Mouse (Mus musculus) erythroblast, adult 5-6 weeks (primary cell): ENCODE measurements around the gene Dlg4. TPM values are rescaled to one million over a fixed set of nuclear protein-coding genes. Genes with fewer than 3 reads are reported as not detected.
"Not testable (repeated sequence)": the region's sequence is repeated elsewhere in the genome, so short reads cannot be mapped to it uniquely, and the experiment has no call there.

Source experiments
- ATAC-seq: replicated peaks from 2 replicates; pipeline ENCODE4 v1.8.0; 2016; ENCODE audit warnings: moderate number of reproducible peaks, mild to moderate bottlenecking, moderate TSS enrichment, inconsistent platforms; ENCODE audit not compliant: poor library complexity, low FRiP score, severe bottlenecking
- total RNA-seq, 2 experiments: library from RNA; stranded (forward) in 1 of 2; stranded (reverse) in 1 of 2; fragments of 150-400 nt in 1 of 2; fragments of 200-764, 138-1000 nt in 1 of 2; gene quantifications; 2 replicates each; pipeline versions ENCODE4 v1.2.3 to v1.2.4; 2015 to 2017; ENCODE audit warnings: low replicate concordance in 2 of 2

The Dlg4 gene
- total RNA-seq, 2 experiments from 2014 or later, result 0.17 TPM; not detected in 1

GRCm38 (mm10) chr11:70040184-70040583 is 23.4 kb downstream of the Dlg4 start:
- no peak for ATAC-seq

GRCm38 (mm10) chr11:70042309-70043085 is 25.8 kb downstream of the Dlg4 start:
- ATAC-seq, result no peak

DNA sequence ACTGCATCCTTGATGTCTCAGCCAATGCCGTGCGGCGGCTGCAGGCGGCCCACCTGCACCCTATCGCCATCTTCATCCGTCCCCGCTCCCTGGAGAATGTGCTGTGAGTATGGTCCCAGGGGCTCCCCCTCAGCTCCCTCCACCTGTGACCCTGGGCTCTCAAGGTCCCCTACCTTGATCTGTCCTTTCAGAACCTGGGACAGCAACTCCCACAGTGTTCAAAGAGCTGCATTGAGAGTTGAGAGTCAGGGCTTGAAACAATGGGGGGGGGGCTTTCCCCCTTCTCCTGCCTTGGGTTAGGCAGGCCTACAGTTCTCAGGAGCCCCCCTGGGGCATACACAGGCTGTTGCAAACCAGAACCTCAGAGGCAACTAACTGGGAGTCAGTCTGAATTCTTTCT is 26.9 kb downstream of the Dlg4 start:
- no peak for ATAC-seq

- ATAC-seq, result no peak
These were observed 28.7 kb downstream of the Dlg4 start for GRCm38 (mm10) chr11:70045435-70045834.

DNA sequence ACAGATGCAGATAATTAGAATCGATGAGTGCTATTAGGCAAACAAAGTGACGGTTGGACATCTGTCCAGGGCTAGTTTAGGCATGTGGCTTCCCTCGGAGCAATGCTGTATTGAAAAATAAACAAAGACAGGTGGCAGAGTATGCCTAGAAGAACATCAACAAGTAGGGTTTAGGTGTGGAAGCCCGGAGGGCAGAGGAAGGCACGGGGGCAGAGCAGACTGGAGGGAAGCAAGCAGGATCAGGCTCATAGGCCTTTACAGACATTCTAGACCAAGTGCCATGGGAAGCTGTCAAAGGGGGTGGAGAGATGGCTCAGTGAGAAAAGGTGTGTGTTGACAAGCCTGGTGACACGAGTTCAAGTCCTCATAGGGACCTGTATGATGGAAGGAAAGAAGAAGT is 32.6 kb downstream of the Dlg4 start:
- no peak for ATAC-seq

DNA sequence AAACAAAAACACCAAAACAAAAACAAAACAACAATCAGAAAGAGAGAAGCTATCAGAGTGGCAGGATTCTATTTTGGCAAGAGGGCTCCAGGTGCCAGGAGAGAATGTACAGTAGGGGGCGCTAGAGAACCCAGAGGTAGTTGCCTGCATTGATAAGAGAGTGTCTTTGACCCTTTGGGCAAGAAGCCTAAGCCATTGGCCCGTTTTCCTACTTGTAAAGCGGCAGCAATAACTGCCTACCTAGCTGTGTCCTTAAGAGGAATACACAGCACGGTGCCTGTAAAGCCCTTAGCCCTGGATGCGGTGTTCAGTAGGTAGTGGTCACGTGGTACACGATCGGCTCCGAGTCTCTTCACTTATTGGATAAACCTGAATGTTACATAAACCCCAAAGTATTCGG is 33.1 kb downstream of the Dlg4 start:
- no peak for ATAC-seq

DNA sequence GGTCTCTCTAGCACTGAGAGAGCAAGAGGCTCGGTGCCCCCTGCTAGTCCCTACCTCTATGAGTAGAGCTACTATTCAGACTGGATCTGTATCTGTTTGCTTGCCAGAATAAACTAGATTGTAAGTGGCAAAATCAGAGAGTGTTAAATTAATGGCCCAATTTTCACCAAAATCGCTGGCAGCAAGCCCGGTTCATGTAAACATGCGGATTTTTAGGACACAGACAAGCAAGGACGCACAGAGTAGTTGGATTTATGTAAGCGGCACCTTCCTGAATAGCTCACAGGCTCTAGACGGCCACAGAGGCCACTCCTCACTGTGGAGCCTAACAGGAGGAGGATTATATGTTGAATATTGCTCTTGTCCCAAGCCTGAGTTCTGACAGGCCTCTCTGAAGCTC is 36.4 kb downstream of the Dlg4 start:
- no peak for ATAC-seq

- ATAC-seq, result no peak
These were observed 37.3 kb downstream of the Dlg4 start, which contains the start of gene Asgr1 for GRCm38 (mm10) chr11:70053898-70054570. Asgr1 (plus strand) TSS chr11:70054085.

DNA sequence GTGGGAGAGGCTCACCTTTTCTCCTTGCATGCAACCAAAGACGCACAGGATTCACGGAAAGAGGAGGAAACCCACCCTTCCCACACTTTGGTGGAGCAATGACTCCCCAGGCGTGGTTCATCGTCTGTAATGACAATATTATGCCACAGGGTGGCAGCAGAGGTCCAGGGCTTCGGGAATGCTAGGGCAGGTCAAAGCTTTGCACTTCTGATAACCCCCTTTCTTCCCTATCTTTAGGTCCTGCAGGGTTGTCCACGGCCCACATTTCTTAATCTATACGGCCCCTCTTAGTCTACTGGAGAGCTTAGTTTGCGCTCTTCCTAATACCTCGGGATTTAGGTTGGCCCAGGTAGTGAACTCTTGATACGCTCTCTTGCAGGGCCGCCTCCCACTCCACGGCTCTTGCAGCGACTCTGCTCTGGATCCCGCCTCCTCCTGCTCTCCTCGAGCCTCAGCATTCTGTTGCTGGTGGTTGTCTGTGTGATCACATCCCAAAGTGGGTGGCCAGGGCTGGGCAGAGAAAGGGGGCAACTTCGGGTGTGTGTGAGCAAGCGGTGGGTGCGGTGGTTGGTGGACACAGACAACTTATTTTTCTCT is 39.0 kb downstream of the Dlg4 start:
- ATAC-seq, result peak; percentile 72

- ATAC-seq, result no peak
These were observed 41.1 kb downstream of the Dlg4 start for GRCm38 (mm10) chr11:70057805-70058204.

- no peak for ATAC-seq
These were observed 43.2 kb downstream of the Dlg4 start for GRCm38 (mm10) chr11:70059930-70060329.

DNA sequence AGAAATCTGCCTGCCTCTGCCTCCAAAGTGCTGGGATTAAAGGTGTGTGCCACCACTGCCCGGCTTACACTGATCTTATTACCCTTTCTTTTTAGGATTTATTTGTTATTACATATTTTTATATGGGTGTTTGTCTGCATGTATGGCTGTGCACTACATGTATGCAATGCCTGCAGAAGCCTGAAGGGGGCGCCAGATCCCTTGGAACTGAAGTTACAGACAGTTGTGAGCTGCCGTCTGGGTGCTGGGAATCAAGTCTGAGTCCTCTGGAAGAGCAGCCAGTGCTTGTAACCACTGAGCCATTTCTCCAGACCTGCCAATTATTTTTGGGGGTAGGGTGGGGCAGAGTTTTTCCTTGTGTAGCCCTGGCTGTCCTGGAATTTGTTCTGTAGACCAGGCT is 46.3 kb downstream of the Dlg4 start:
- no peak for ATAC-seq

DNA sequence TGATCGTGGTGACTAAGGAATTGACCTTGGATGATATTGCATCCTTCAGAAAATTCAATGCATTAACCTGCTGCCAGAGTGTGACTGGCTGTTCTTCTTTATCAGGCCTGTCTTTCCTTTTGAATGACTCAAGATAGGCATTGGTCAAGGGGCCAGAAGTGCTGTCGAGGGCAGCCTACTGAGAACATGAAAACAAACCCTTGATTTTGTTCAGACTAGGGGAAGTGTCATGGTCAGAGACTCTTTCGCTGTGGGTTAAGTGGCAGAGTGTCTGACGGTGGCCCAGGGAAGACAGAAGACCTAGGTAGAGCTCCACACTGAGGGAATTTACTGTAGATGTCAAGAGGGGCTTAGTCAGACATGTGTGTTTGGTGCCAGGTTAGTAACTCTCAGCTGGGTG is 50.0 kb downstream of the Dlg4 start:
- no peak for ATAC-seq

GRCm38 (mm10) chr11:70068245-70068644 is 51.5 kb downstream of the Dlg4 start:
- no peak for ATAC-seq

DNA sequence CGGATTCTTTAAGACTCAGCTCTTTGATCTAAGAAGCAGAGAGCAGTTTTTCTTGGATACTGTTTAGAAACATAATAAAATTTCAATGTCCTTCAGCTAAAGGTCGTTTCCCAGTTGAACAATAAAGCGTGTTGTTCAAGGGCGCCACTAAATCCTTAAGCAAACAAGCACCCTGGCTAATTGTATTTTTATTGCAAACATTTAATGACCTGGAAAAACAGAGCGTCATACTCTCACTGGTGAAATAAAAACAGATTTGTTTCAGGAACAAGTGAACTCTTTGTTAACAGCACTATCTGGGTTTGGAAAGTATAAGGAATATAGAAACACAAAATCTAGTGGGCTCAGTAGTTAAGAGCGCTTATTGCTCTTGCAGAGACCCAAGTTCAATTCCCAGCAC is 53.3 kb downstream of the Dlg4 start:
- ATAC-seq, result no peak

GRCm38 (mm10) chr11:70070603-70071002 is 53.9 kb downstream of the Dlg4 start:
- ATAC-seq, result not testable (repeated sequence)

GRCm38 (mm10) chr11:70074379-70075071 is 57.8 kb downstream of the Dlg4 start:
- ATAC-seq, result peak; percentile 69

DNA sequence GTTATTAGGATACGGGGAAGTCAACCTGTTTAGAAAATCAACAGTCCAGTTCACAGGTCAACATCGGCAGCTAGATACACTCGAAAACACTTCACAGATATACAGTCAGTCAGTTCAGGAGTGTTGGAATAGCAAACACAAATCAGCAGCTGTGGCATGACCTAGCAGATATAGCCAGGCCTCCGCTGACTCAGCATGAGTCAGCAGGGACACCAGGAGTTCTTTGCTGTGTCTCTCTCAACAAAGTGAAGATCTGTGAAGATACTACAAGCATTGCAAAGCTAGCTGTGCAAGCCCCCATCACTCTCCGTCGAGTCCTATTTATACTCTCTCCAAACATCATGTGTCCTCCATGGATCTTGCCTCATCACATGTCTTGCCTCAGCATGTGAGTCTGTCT is 58.8 kb downstream of the Dlg4 start:
- ATAC-seq, result peak; percentile 71

DNA sequence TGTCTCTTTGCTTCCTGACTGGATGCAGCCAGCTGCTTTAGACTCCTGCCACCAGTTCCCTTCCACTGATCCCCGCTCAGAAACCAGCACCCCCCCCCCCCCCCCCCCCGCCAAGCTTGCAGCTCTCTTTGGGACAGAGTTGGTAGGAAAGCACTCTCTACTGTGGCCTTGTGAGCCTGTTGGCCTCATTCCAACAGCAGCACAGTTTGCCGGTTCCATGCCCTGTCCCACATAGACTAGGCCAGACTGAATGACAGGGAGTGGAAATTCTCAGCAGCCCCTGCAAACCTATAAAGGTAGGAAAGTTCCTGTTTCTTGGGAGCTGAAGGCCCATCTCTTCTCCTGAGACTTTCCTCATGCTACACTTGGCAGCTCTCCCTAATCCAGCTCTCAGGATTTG is 60.7 kb downstream of the Dlg4 start:
- no peak for ATAC-seq

DNA sequence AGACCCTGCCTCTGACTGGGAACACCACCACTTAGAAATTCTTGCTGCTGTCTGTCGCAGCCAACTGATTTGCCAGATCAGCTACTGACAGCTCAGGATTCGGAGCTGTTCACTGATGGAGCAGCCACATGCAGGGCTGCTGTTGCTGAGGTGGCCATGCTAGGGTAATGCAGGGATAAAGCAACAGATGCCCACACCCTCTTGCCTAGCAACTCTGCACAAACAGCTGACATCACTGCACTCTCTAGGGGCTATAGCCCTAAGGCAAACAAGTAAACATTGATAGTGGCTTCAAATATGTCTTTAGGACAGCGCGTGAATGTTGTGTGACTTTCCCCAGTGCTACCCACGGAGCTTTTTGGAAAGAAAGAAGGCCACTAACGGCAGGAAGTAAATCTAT is 62.4 kb downstream of the Dlg4 start:
- peak; percentile 59 for ATAC-seq
